Mouse (Mus musculus): ENCODE data around the gene Tceal8. TPM values are rescaled to one million over a fixed set of nuclear protein-coding genes. Genes with fewer than 3 reads are reported as not detected.
"Not testable (repeated sequence)": the region's sequence is repeated elsewhere in the genome, so short reads cannot be mapped to it uniquely, and the experiment has no call there.

Gene Tceal8
- polyA plus RNA-seq, 1 experiment from 2014 or later, result 109 TPM

- Histone ChIP-seq H3K4me2 (ENCODE audit: low read length) (peak within 1 kb of the TSS; percentile 47), H3K4me3 (replicated peaks; ENCODE audit: low read length) (peak within 1 kb of the TSS; percentile 44), H3K9ac (replicated peaks; ENCODE audit: low read depth, low read length) (peak within 1 kb of the TSS; percentile 39)
- H3K27ac ChIP-seq (ENCODE audit: low read length); H3K27me3 ChIP-seq (replicated peaks; ENCODE audit: control insufficient read depth, insufficient read depth, low read length); H3K9me3 ChIP-seq (ENCODE audit: control insufficient read depth, low read length); H3K4me1 ChIP-seq (replicated peaks; ENCODE audit: control insufficient read depth, insufficient read depth, low read length); H3K36me3 ChIP-seq (ENCODE audit: control insufficient read depth, insufficient read depth): not testable (repeated sequence)
- peak; percentile 96 for ATAC-seq
- 11% methylated on average over 10 of the region's 64 CpGs for WGBS
Observed at GRCm38 (mm10) chrX:136138827-136139639, 33.1 kb downstream of the Tceal8 start, which contains the start of gene Bex4. Bex4 (plus strand) TSS chrX:136138996.

- Histone ChIP-seq H3K9ac (replicated peaks; ENCODE audit: low read depth, low read length) (no peak overlapping the region), H3K4me3 (replicated peaks; ENCODE audit: low read length) (no peak overlapping the region), H3K4me2 (ENCODE audit: low read length) (no peak overlapping the region), H3K36me3 (ENCODE audit: control insufficient read depth, insufficient read depth) (no peaks in the 10 kb centered on the region), H3K4me1 (replicated peaks; ENCODE audit: control insufficient read depth, insufficient read depth, low read length) (no peaks in the 10 kb centered on the region), H3K9me3 (ENCODE audit: control insufficient read depth, low read length) (no peaks in the 10 kb centered on the region), H3K27ac (ENCODE audit: low read length) (no peak overlapping the region), H3K27me3 (replicated peaks; ENCODE audit: control insufficient read depth, insufficient read depth, low read length) (no peaks in the 10 kb centered on the region)
- 92% methylated on average over 4 of the region's 4 CpGs for WGBS
- no peak for ATAC-seq
Observed at GRCm38 (mm10) chrX:136135559-136135958, 36.6 kb downstream of the Tceal8 start.

GRCm38 (mm10) chrX:136127744-136128064 lies 44.4 kb downstream of the Tceal8 start:
- H3K27ac ChIP-seq (ENCODE audit: low read length), result no peak overlapping the region
- H3K9me3 ChIP-seq (ENCODE audit: control insufficient read depth, low read length), result no peaks in the 10 kb centered on the region
- 20% methylated on average over 5 of the region's 5 CpGs for WGBS
- no peak overlapping the region for H3K4me2 ChIP-seq (ENCODE audit: low read length)
- H3K4me3 ChIP-seq (replicated peaks; ENCODE audit: low read length), result no peak overlapping the region
- H3K36me3 ChIP-seq (ENCODE audit: control insufficient read depth, insufficient read depth), result no peaks in the 10 kb centered on the region
- H3K27me3 ChIP-seq (replicated peaks; ENCODE audit: control insufficient read depth, insufficient read depth, low read length), result no peaks in the 10 kb centered on the region
- no peaks in the 10 kb centered on the region for H3K4me1 ChIP-seq (replicated peaks; ENCODE audit: control insufficient read depth, insufficient read depth, low read length)
- no peak overlapping the region for H3K9ac ChIP-seq (replicated peaks; ENCODE audit: low read depth, low read length)
- ATAC-seq, result no peak

GRCm38 (mm10) chrX:136127038-136127743 lies 45.0 kb downstream of the Tceal8 start:
- Histone ChIP-seq H3K36me3 (ENCODE audit: control insufficient read depth, insufficient read depth) (no peaks in the 10 kb centered on the region), H3K27me3 (replicated peaks; ENCODE audit: control insufficient read depth, insufficient read depth, low read length) (no peaks in the 10 kb centered on the region), H3K27ac (ENCODE audit: low read length) (no peak overlapping the region), H3K4me2 (ENCODE audit: low read length) (no peak overlapping the region), H3K9ac (replicated peaks; ENCODE audit: low read depth, low read length) (no peak overlapping the region), H3K4me3 (replicated peaks; ENCODE audit: low read length) (no peak overlapping the region), H3K9me3 (ENCODE audit: control insufficient read depth, low read length) (no peaks in the 10 kb centered on the region), H3K4me1 (replicated peaks; ENCODE audit: control insufficient read depth, insufficient read depth, low read length) (no peaks in the 10 kb centered on the region)
- WGBS, result 59% methylated on average over 8 of the region's 8 CpGs
- no peak for ATAC-seq

Small RNAs within 50 kb of the gene (microRNA-seq; reads per million reads assigned to microRNA genes)
- not detected for gene Mir6383

Other genes with a start within 250 kb of the Tceal8 start
- 170 and 205 TPM in 2 replicates for gene Arxes2, start 178.5 kb downstream of the Tceal8 start, polyA plus RNA-seq (2015; fragmentation: Nextera tagmentation; extraction: Ambion mirVana)
- gene Arxes1, start 139.0 kb downstream of the Tceal8 start, polyA plus RNA-seq (2015; fragmentation: Nextera tagmentation; extraction: Ambion mirVana), result 77.2 and 105 TPM in 2 replicates
- gene Bex2, start 104.1 kb downstream of the Tceal8 start, polyA plus RNA-seq (2015; fragmentation: Nextera tagmentation; extraction: Ambion mirVana), result 579 and 667 TPM in 2 replicates
- gene Nxf3, start 87.1 kb downstream of the Tceal8 start, polyA plus RNA-seq (2015; fragmentation: Nextera tagmentation; extraction: Ambion mirVana), result 0.09 TPM in 1 of 2 replicates, not detected in the other
- 135 and 137 TPM in 2 replicates for gene Bex4, start 33.3 kb downstream of the Tceal8 start, polyA plus RNA-seq (2015; fragmentation: Nextera tagmentation; extraction: Ambion mirVana)
- 14.6 and 23.0 TPM in 2 replicates for gene Tceal5, start 31.5 kb upstream of the Tceal8 start, polyA plus RNA-seq (2015; fragmentation: Nextera tagmentation; extraction: Ambion mirVana)
- gene Tceal7, start 42.4 kb upstream of the Tceal8 start, polyA plus RNA-seq (2015; fragmentation: Nextera tagmentation; extraction: Ambion mirVana), result 2.1 and 2.3 TPM in 2 replicates
- gene Bex1, start 43.2 kb upstream of the Tceal8 start, polyA plus RNA-seq (2015; fragmentation: Nextera tagmentation; extraction: Ambion mirVana), result 176 and 223 TPM in 2 replicates
- 290 and 303 TPM in 2 replicates for gene Tceal9, start 72.7 kb upstream of the Tceal8 start, polyA plus RNA-seq (2015; fragmentation: Nextera tagmentation; extraction: Ambion mirVana)
- 522 and 568 TPM in 2 replicates for gene Bex3, start 97.9 kb upstream of the Tceal8 start, polyA plus RNA-seq (2015; fragmentation: Nextera tagmentation; extraction: Ambion mirVana)